Mouse (Mus musculus) neural tube, embryonic 13.5 days (tissue): ENCODE measurements around the gene Tecta. TPM values are rescaled to one million over a fixed set of nuclear protein-coding genes. Genes with fewer than 3 reads are reported as not detected.

Experiments
- ATAC-seq: fragments of 200-750 bp; cut with Nextera tagmentation; 2 replicates; pipeline ENCODE4 v1.8.0; 2017; ENCODE audit warnings: low read depth, mild to moderate bottlenecking, moderate TSS enrichment, moderate library complexity
- H3K27ac ChIP-seq: fragments of 300-500 bp; sonication (generic); replicated peaks from 2 replicates; pipeline ENCODE4 v1.5.1; 2015; ENCODE audit warnings: moderate library complexity, mild to moderate bottlenecking, inconsistent platforms
- H3K27me3 ChIP-seq: fragments of 300-500 bp; sonication (generic); 2 replicates; pipeline ENCODE4 v1.6.1; 2015; ENCODE audit warnings: mild to moderate bottlenecking, inconsistent platforms
- H3K36me3 ChIP-seq: fragments of 300-500 bp; sonication (generic); 2 replicates; pipeline ENCODE4 v1.6.1; 2015; ENCODE audit warnings: mild to moderate bottlenecking, inconsistent platforms
- H3K4me1 ChIP-seq: fragments of 300-500 bp; sonication (generic); replicated peaks from 2 replicates; pipeline ENCODE4 v1.6.1; 2015; ENCODE audit warnings: inconsistent platforms
- H3K4me2 ChIP-seq: fragments of 300-500 bp; sonication (generic); 2 replicates; pipeline ENCODE4 v1.6.1; 2015; ENCODE audit warnings: inconsistent platforms, mild to moderate bottlenecking, moderate library complexity
- H3K4me3 ChIP-seq: fragments of 300-500 bp; sonication (generic); 2 replicates; pipeline ENCODE4 v1.5.1; 2015; ENCODE audit warnings: mild to moderate bottlenecking, inconsistent platforms
- H3K9ac ChIP-seq: fragments of 300-500 bp; sonication (generic); 2 replicates; pipeline ENCODE4 v1.6.1; 2015; ENCODE audit warnings: moderate library complexity, mild to moderate bottlenecking, inconsistent platforms
- H3K9me3 ChIP-seq: fragments of 300-500 bp; sonication (generic); 2 replicates; pipeline ENCODE4 v1.6.1; 2016; ENCODE audit warnings: inconsistent platforms
- WGBS: fragments of 180-500 bp; shearing (Covaris S2); methylation state at CpG from one replicate; pipeline ENCODE4 v1.1.7; 2015; 5-methylcytosine and 5-hydroxymethylcytosine counted together
- polyA plus RNA-seq: library from polyadenylated mRNA; unstranded; fragments of >200 nt; fragmentation: Nextera tagmentation; extraction: Ambion mirVana; gene quantifications from 2 replicates; pipeline ENCODE4 v1.2.1, GENCODE M21; 2015

Gene Tecta
- polyA plus RNA-seq, 1 experiment from 2014 or later: 0.74 TPM

- 68% methylated on average over 4 of the region's 4 CpGs for WGBS
- Histone ChIP-seq H3K27me3 (no peaks in the 10 kb centered on the region), H3K36me3 (no peaks in the 10 kb centered on the region), H3K27ac (no peak overlapping the region), H3K4me3 (no peak overlapping the region), H3K9ac (no peak overlapping the region), H3K9me3 (no peaks in the 10 kb centered on the region), H3K4me1 (no peaks in the 10 kb centered on the region; the same call in 1 of the 2 replicates), H3K4me2 (no peak overlapping the region)
- no peak for ATAC-seq
Observed at GRCm38 (mm10) chr9:42314959-42315358, 84.8 kb downstream of the Tecta start.

DNA sequence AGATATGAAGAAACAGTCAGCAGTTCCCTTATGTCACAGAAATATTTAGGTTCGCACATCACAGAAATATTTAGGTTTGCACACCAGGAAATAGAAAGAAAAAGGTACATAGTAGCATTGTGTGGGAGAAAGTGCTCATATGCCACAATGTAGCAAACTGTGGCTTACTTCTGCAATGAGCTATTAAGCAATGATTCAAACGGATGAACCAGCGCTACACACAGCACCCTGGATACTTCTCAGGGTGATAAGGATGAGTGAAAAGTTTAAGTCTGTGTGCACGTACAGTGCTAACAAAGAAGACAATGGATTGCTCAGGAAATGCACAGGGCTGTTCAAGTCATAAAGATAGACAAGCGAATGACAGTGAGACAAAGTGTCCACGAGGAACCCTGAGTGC lies 85.3 kb downstream of the Tecta start:
- Histone ChIP-seq H3K9ac (no peak overlapping the region), H3K27ac (no peak overlapping the region), H3K4me2 (no peak overlapping the region), H3K4me3 (no peak overlapping the region), H3K36me3 (no peaks in the 10 kb centered on the region), H3K4me1 (no peaks in the 10 kb centered on the region; the same call in 1 of the 2 replicates), H3K27me3 (no peaks in the 10 kb centered on the region), H3K9me3 (no peaks in the 10 kb centered on the region)
- no peak for ATAC-seq
- 69% methylated on average over 6 of the region's 6 CpGs for WGBS

GRCm38 (mm10) chr9:42313872-42314271 lies 85.9 kb downstream of the Tecta start:
- H3K36me3 ChIP-seq: no peaks in the 10 kb centered on the region
- WGBS: 23% methylated on average over 3 of the region's 3 CpGs
- no peak overlapping the region for H3K9ac ChIP-seq
- no peak for ATAC-seq
- H3K4me2 ChIP-seq: no peak overlapping the region
- no peak overlapping the region for H3K4me3 ChIP-seq
- no peaks in the 10 kb centered on the region for H3K9me3 ChIP-seq
- H3K27me3 ChIP-seq: no peaks in the 10 kb centered on the region
- H3K27ac ChIP-seq: no peak overlapping the region
- no peaks in the 10 kb centered on the region for H3K4me1 ChIP-seq

GRCm38 (mm10) chr9:42311311-42311710 lies 88.4 kb downstream of the Tecta start:
- Histone ChIP-seq H3K27ac (no peak overlapping the region), H3K9me3 (no peaks in the 10 kb centered on the region), H3K4me2 (no peak overlapping the region), H3K27me3 (no peaks in the 10 kb centered on the region), H3K4me1 (no peaks in the 10 kb centered on the region), H3K9ac (no peak overlapping the region), H3K36me3 (no peaks in the 10 kb centered on the region), H3K4me3 (no peak overlapping the region)
- no peak for ATAC-seq
- WGBS: 92% methylated on average over 3 of the region's 3 CpGs

- H3K4me1 ChIP-seq: no peaks in the 10 kb centered on the region
- no peaks in the 10 kb centered on the region for H3K27me3 ChIP-seq
- ATAC-seq: no peak
- WGBS: 89% methylated on average over 4 of the region's 4 CpGs
- no peaks in the 10 kb centered on the region for H3K9me3 ChIP-seq
- H3K4me2 ChIP-seq: no peak overlapping the region
- no peak overlapping the region for H3K4me3 ChIP-seq
- H3K27ac ChIP-seq: no peak overlapping the region
- H3K9ac ChIP-seq: no peak overlapping the region
- no peaks in the 10 kb centered on the region for H3K36me3 ChIP-seq
Observed at GRCm38 (mm10) chr9:42303894-42304293, 95.8 kb downstream of the Tecta start.

DNA sequence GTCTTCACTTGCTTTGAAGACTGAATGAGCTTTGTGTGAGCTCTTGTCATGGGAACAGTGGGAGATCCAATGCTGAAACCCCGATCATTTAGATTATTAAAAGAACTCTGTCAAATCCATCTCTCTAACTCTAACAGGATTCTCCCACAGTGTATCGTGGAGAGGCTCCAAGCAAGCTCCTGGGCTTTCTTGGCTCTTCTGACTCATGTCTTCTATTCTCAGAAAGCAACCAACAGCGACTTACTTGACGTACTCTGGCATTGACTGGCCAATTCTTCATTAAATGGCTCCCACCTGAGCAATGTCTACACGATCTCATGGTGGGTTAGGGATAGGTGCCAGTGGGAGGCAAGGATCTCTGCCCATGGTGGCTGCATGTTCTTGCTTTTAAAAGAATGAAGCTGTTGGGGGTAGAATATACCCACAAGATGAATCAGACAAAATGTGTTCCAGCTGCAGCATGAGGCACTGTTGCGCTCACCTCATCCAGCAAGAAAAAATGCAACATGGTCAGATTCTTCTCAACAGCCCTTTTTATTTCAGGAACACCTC lies 98.6 kb downstream of the Tecta start:
- no peaks in the 10 kb centered on the region for H3K36me3 ChIP-seq
- no peak for ATAC-seq
- H3K27me3 ChIP-seq: no peaks in the 10 kb centered on the region
- no peaks in the 10 kb centered on the region for H3K9me3 ChIP-seq
- no peaks in the 10 kb centered on the region for H3K4me1 ChIP-seq
- H3K4me3 ChIP-seq: no peak overlapping the region
- no peak overlapping the region for H3K27ac ChIP-seq
- no peak overlapping the region for H3K4me2 ChIP-seq
- 80% methylated on average over 6 of the region's 6 CpGs for WGBS
- no peak overlapping the region for H3K9ac ChIP-seq

- ATAC-seq: no peak
- 91% methylated on average over 10 of the region's 10 CpGs for WGBS
- no peak overlapping the region for H3K27ac ChIP-seq
Observed at GRCm38 (mm10) chr9:42296297-42296922, 103.3 kb downstream of the Tecta start.

GRCm38 (mm10) chr9:42294131-42294530 lies 105.6 kb downstream of the Tecta start:
- 69% methylated on average over 2 of the region's 2 CpGs for WGBS
- no peaks in the 10 kb centered on the region for H3K9me3 ChIP-seq
- no peak overlapping the region for H3K9ac ChIP-seq
- no peaks in the 10 kb centered on the region for H3K36me3 ChIP-seq
- no peak overlapping the region for H3K27ac ChIP-seq
- H3K4me3 ChIP-seq: no peak overlapping the region
- no peaks in the 10 kb centered on the region for H3K27me3 ChIP-seq
- ATAC-seq: no peak
- H3K4me1 ChIP-seq: no peaks in the 10 kb centered on the region
- no peak overlapping the region for H3K4me2 ChIP-seq

More at GRCm38 (mm10) chr9:42296297-42296922, 103.3 kb downstream of the Tecta start:
- no peak overlapping the region for H3K9ac ChIP-seq
- H3K36me3 ChIP-seq: no peaks in the 10 kb centered on the region
- no peaks in the 10 kb centered on the region for H3K27me3 ChIP-seq
- H3K4me1 ChIP-seq: no peaks in the 10 kb centered on the region
- H3K4me3 ChIP-seq: no peak overlapping the region
- no peaks in the 10 kb centered on the region for H3K9me3 ChIP-seq
- no peak overlapping the region for H3K4me2 ChIP-seq

- H3K27me3 ChIP-seq: no peaks in the 10 kb centered on the region
- no peak overlapping the region for H3K4me3 ChIP-seq
- ATAC-seq: no peak
- 0 out of 2 replicates have a peak overlapping the region, but pooled peaks have one; percentile 46 for H3K27ac ChIP-seq
- H3K9me3 ChIP-seq: no peaks in the 10 kb centered on the region
- WGBS: 83% methylated on average over 3 of the region's 3 CpGs
- no peaks in the 10 kb centered on the region for H3K36me3 ChIP-seq
- no peak overlapping the region for H3K4me2 ChIP-seq
- H3K4me1 ChIP-seq: no peaks in the 10 kb centered on the region
- no peak overlapping the region for H3K9ac ChIP-seq
Observed at GRCm38 (mm10) chr9:42293596-42293995, 106.1 kb downstream of the Tecta start.

DNA sequence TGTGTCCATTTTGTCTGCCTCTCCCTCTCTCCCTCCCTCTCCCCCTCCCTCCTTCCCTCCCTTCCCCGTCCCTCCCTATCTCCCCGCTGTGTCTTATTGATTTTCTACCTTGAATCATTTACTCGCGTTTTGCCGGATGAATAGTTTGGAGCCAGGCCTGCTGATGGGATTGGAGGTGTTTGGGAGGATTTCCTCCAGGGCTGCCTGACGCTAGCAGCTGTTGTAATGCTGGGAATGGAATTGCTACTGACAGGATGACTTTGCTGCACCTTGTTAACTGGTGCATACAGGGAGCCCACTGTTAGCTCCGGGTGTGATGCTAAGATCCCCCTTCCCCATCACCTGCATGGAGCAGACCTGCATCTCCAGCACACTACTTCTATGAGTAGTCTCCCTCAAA lies 106.7 kb downstream of the Tecta start:
- Histone ChIP-seq H3K9ac (no peak overlapping the region), H3K36me3 (no peaks in the 10 kb centered on the region), H3K4me1 (no peaks in the 10 kb centered on the region), H3K27ac (0 out of 2 replicates have a peak overlapping the region, but pooled peaks have one; percentile 46), H3K4me2 (no peak overlapping the region), H3K27me3 (no peaks in the 10 kb centered on the region), H3K9me3 (no peaks in the 10 kb centered on the region), H3K4me3 (no peak overlapping the region)
- ATAC-seq: peak; percentile 47; the same call in 1 of the 2 replicates
- 47% methylated on average over 7 of the region's 7 CpGs for WGBS

- Histone ChIP-seq H3K9me3 (no peaks in the 10 kb centered on the region), H3K9ac (no peak overlapping the region), H3K27me3 (no peaks in the 10 kb centered on the region), H3K4me3 (no peak overlapping the region), H3K36me3 (no peaks in the 10 kb centered on the region), H3K4me1 (no peaks in the 10 kb centered on the region), H3K4me2 (no peak overlapping the region), H3K27ac (no peak overlapping the region)
- ATAC-seq: no peak
- WGBS: 75% methylated on average over 4 of the region's 4 CpGs
Observed at GRCm38 (mm10) chr9:42279676-42280075, 120.1 kb downstream of the Tecta start.
